11 mouse cellular contexts compared by ENCODE assay signal in genomic region chr14:121505485-121505860, GRCm38 (mm10). TPM values are rescaled to one million over a fixed set of nuclear protein-coding genes. Genes with fewer than 3 reads are reported as not detected.
DNase-seq lines count a peak whose midpoint lies in the region; ATAC-seq and TF ChIP-seq lines count a peak whose summit lies in the region.
"Had no signal": no experiment of that assay in that cellular context is flagged by ENCODE, and none has a peak within 500 bp of the region (broad histone marks: within the 10 kb centered on the region; RNA-seq: fewer than 3 reads in every experiment).

No protein-coding gene starts in this region.

- no peaks in the 10 kb centered on the region for H3K36me3 ChIP-seq in heart, embryonic 11.5 days (ENCODE audit: control insufficient read depth, insufficient read depth, low read length)
- H3K36me3 ChIP-seq in heart, adult 2 months (ENCODE audit: control insufficient read depth, insufficient read depth, low read length): no peaks in the 10 kb centered on the region
- no peaks in the 10 kb centered on the region for H3K36me3 ChIP-seq in lung, embryonic 16.5 days (ENCODE audit: control insufficient read depth, insufficient read depth, low read length)
- H3K36me3 ChIP-seq in liver, embryonic 13.5 days: no peaks in the 10 kb centered on the region
- H3K36me3 ChIP-seq in stomach, embryonic 16.5 days (ENCODE audit: control insufficient read depth, insufficient read depth, low read length): no peaks in the 10 kb centered on the region
- H3K36me3 ChIP-seq: limb, embryonic 15.5 days had no signal

- H3K4me2 ChIP-seq in heart, embryonic 11.5 days: peak overlapping the region; percentile 63
- peak overlapping the region; percentile 59 for H3K4me2 ChIP-seq in lung, embryonic 16.5 days (ENCODE audit: low read depth, low read length)
- H3K4me2 ChIP-seq in liver, embryonic 13.5 days: peak overlapping the region; percentile 38
- peak overlapping the region; percentile 50; the same call in 1 of the 2 replicates for H3K4me2 ChIP-seq in stomach, embryonic 16.5 days (ENCODE audit: low read depth, low read length)
- H3K4me2 ChIP-seq: limb, embryonic 15.5 days had no signal

- no peak overlapping the region for H3K9ac ChIP-seq in heart, embryonic 11.5 days (ENCODE audit: low read depth, low read length)
- no peak overlapping the region for H3K9ac ChIP-seq in heart, adult 2 months (ENCODE audit: low read depth, low read length)
- H3K9ac ChIP-seq in lung, embryonic 16.5 days (ENCODE audit: low read length): no peak overlapping the region
- no peak overlapping the region for H3K9ac ChIP-seq in liver, embryonic 13.5 days
- no peak overlapping the region for H3K9ac ChIP-seq in stomach, embryonic 16.5 days (ENCODE audit: low read length)
- H3K9ac ChIP-seq: limb, embryonic 15.5 days had no signal

- no peak for TF ChIP-seq CTCF in heart, adult 2 months (IDR thresholded peaks at IDR 0.05)

- H3K27ac ChIP-seq in heart, embryonic 11.5 days (ENCODE audit: low read depth, low read length): no peak overlapping the region
- H3K27ac ChIP-seq in heart, adult 2 months: no peak overlapping the region
- H3K27ac ChIP-seq in lung, embryonic 16.5 days (ENCODE audit: low read length): no peak overlapping the region
- no peak overlapping the region for H3K27ac ChIP-seq in liver, embryonic 13.5 days
- no peak overlapping the region for H3K27ac ChIP-seq in stomach, embryonic 16.5 days (ENCODE audit: low read length)
- H3K27ac ChIP-seq: limb, embryonic 15.5 days had no signal

- WGBS in heart, embryonic 11.5 days (ENCODE audit: insufficient replicate concordance): 22% methylated on average over 9 of the region's 9 CpGs
- 44% methylated on average over 9 of the region's 9 CpGs for WGBS in heart, adult 2 months
- 25% methylated on average over 9 of the region's 9 CpGs for WGBS in lung, embryonic 16.5 days
- WGBS in liver, embryonic 13.5 days (ENCODE audit: insufficient replicate concordance): 18% methylated on average over 9 of the region's 9 CpGs
- 27% methylated on average over 9 of the region's 9 CpGs for WGBS in stomach, embryonic 16.5 days

- no peak for ATAC-seq in heart, embryonic 11.5 days (replicated peaks; ENCODE audit: insufficient number of reproducible peaks, low FRiP score, low TSS enrichment)
- ATAC-seq in lung, embryonic 16.5 days (ENCODE audit: low read depth): no peak
- ATAC-seq in liver, embryonic 13.5 days (ENCODE audit: low read depth): no peak
- ATAC-seq in stomach, embryonic 16.5 days (ENCODE audit: insufficient read depth, low FRiP score): no peak

- H3K4me3 ChIP-seq in heart, embryonic 11.5 days (ENCODE audit: low read depth, low read length): peak overlapping the region; percentile 35; the same call in 1 of the 2 replicates
- no peak overlapping the region for H3K4me3 ChIP-seq in heart, adult 2 months
- H3K4me3 ChIP-seq in lung, embryonic 16.5 days (ENCODE audit: low read length): peak overlapping the region; percentile 41; the same call in 1 of the 2 replicates
- peak overlapping the region; percentile 5; the same call in 1 of the 2 replicates for H3K4me3 ChIP-seq in liver, embryonic 13.5 days (replicated peaks)
- no peak overlapping the region for H3K4me3 ChIP-seq in stomach, embryonic 16.5 days (replicated peaks; ENCODE audit: low read length)

- no peaks in the 10 kb centered on the region for H3K9me3 ChIP-seq in heart, embryonic 11.5 days (replicated peaks; ENCODE audit: control insufficient read depth, low read length)
- H3K9me3 ChIP-seq in lung, embryonic 16.5 days (ENCODE audit: control insufficient read depth, low read length): no peaks in the 10 kb centered on the region; the same call in 1 of the 2 replicates
- no peaks in the 10 kb centered on the region for H3K9me3 ChIP-seq in liver, embryonic 13.5 days (replicated peaks)
- H3K9me3 ChIP-seq in stomach, embryonic 16.5 days (replicated peaks; ENCODE audit: control insufficient read depth, low read length): no peaks in the 10 kb centered on the region
- H3K9me3 ChIP-seq: limb, embryonic 15.5 days had no signal

- no peak for DNase-seq in heart, adult 2 months
- DNase-seq in lung, postnatal 36 days: no peak
- no peak for DNase-seq in liver, embryonic 13.5 days
- no peak for DNase-seq in left cerebral cortex, postnatal 36 days (ENCODE audit: low spot score in 2 of 2)
- no peak for DNase-seq in right cerebral cortex, postnatal 14 days

- TF ChIP-seq POLR2A in heart, adult 2 months (IDR thresholded peaks at IDR 0.05; ENCODE audit: insufficient read depth, low read depth, low read length): no peak

- TF ChIP-seq EP300 in heart, adult 2 months (IDR thresholded peaks at IDR 0.05; ENCODE audit: insufficient read depth, low read depth, low read length): no peak

- intact Hi-C loops in heart, adult 2 months (cut with DNase I): no loop called here
- intact Hi-C loops in left cerebral cortex, postnatal 36 days (cut with DNase I): no loop called here

- H3K27me3 ChIP-seq in heart, embryonic 11.5 days (ENCODE audit: control insufficient read depth, insufficient read depth, low read length): peaks cover 36% of the 10 kb centered on the region
- H3K27me3 ChIP-seq in heart, adult 2 months (ENCODE audit: control insufficient read depth, insufficient read depth, low read length): peaks cover 11% of the 10 kb centered on the region
- H3K27me3 ChIP-seq in lung, embryonic 16.5 days (ENCODE audit: control insufficient read depth, insufficient read depth, low read depth, low read length): peaks cover 32% of the 10 kb centered on the region
- H3K27me3 ChIP-seq in liver, embryonic 13.5 days: peaks cover 38% of the 10 kb centered on the region
- peaks cover 12% of the 10 kb centered on the region for H3K27me3 ChIP-seq in stomach, embryonic 16.5 days (ENCODE audit: control insufficient read depth, insufficient read depth, low read length)

- H3K79me2 ChIP-seq in heart, adult 2 months (replicated peaks; ENCODE audit: control insufficient read depth, insufficient read depth, low read length): no peaks in the 10 kb centered on the region

- peaks cover 4% of the 10 kb centered on the region; the same call in 1 of the 2 replicates for H3K4me1 ChIP-seq in heart, embryonic 11.5 days (ENCODE audit: control insufficient read depth, insufficient read depth, low read length)
- H3K4me1 ChIP-seq in heart, adult 2 months (ENCODE audit: control insufficient read depth, insufficient read depth, low read length): no peaks in the 10 kb centered on the region
- peaks cover 4% of the 10 kb centered on the region for H3K4me1 ChIP-seq in lung, embryonic 16.5 days (replicated peaks; ENCODE audit: control insufficient read depth, insufficient read depth, low read length)
- peaks cover 2% of the 10 kb centered on the region; the same call in 1 of the 2 replicates for H3K4me1 ChIP-seq in liver, embryonic 13.5 days (replicated peaks)
- H3K4me1 ChIP-seq in stomach, embryonic 16.5 days (ENCODE audit: control insufficient read depth, insufficient read depth, low read length): no peaks in the 10 kb centered on the region

RNA-seq across cellular contexts. Expression of gene Slc15a1, which starts 0.4 kb away (rescaled TPM):
- not detected in 2 replicates for polyA plus RNA-seq in heart, embryonic 11.5 days (2014; fragmentation: Nextera tagmentation; extraction: Ambion mirVana)
- total RNA-seq in heart, adult 2 months (2021): not detected
- not detected in 2 replicates for polyA plus RNA-seq in heart, adult 2 months (2012; rRNA removed)
- polyA plus RNA-seq in lung, embryonic 16.5 days (2015; fragmentation: Nextera tagmentation; extraction: Ambion mirVana): 1.2 and 2.1 TPM in 2 replicates
- not detected in 2 replicates for polyA plus RNA-seq in liver, embryonic 13.5 days (2015; fragmentation: Nextera tagmentation; extraction: Ambion mirVana)
- polyA plus RNA-seq in stomach, embryonic 16.5 days (2015; fragmentation: Nextera tagmentation; extraction: Ambion mirVana): 4.0 and 4.4 TPM in 2 replicates
- not detected for total RNA-seq in left cerebral cortex, postnatal 36 days (2021)
- total RNA-seq: gastrocnemius, adult 8-10 months had no signal
- polyA plus RNA-seq: neural tube, embryonic 14.5 days had no signal

Comparison
In these comparisons a context has a peak if more than half of its experiments do, and no peak if none do; other contexts are left out.
1. H3K4me3 ChIP-seq: peak in heart, embryonic 11.5 days (single experiment), lung, embryonic 16.5 days (single experiment) and liver, embryonic 13.5 days (single experiment); none in heart, adult 2 months (single experiment) and stomach, embryonic 16.5 days (single experiment).
2. Peak in every context shown above with its lines, with median percentiles within 50 percentile points of each other: H3K4me2 ChIP-seq.